In the genomic region with DNA sequence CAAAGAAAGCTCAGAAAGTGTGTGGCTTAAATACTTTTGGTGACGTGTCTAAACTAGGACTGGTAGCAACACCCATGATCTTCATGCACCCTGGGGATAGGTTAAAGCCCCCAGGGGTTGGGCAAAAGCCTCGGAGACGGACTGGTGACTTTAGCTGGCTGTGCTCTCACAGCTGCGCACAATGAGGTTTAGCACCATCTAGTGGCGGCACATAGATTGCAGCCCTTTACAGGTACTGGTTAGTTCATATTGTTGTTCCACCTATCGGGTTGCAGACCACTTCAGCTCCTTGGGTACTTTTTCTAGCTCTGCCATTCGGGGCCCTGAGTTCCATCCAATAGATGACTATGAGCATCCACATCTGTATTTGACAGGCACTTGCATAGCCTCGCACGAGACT, we compare ENCODE assay signal across 12 mouse cellular contexts. TPM values are rescaled to one million over a fixed set of nuclear protein-coding genes. Genes with fewer than 3 reads are reported as not detected.
A peak's percentile ranks its signal among the peaks of the same experiment; 100 is the strongest.
DNase-seq lines count a peak whose midpoint lies in the region; ATAC-seq and TF ChIP-seq lines count a peak whose summit lies in the region.
"Not testable (repeated sequence)": the region's sequence is repeated elsewhere in the genome, so short reads cannot be mapped to it uniquely, and the experiment has no call there.
"Had no signal": no experiment of that assay in that cellular context is flagged by ENCODE, and none has a peak within 500 bp of the region (broad histone marks: within the 10 kb centered on the region; RNA-seq: fewer than 3 reads in every experiment).

No protein-coding gene starts in this region.

- H3K27me3 ChIP-seq in embryonic facial prominence, embryonic 10.5 days (replicated peaks; ENCODE audit: low read depth, poor library complexity, severe bottlenecking); heart, postnatal 0 days (ENCODE audit: control insufficient read depth, insufficient read depth, low read length); liver, adult 2 months (ENCODE audit: control insufficient read depth, insufficient read depth, low read length); thymus, adult 2 months (ENCODE audit: control insufficient read depth, insufficient read depth, low read length): not testable (repeated sequence)

- not testable (repeated sequence) for H3K79me2 ChIP-seq in liver, adult 2 months (ENCODE audit: control insufficient read depth, insufficient read depth, low read length)

- TF ChIP-seq EP300 in heart, postnatal 0 days (IDR thresholded peaks at IDR 0.05; ENCODE audit: low read depth), result not testable (repeated sequence)

- not testable (repeated sequence) for H3K4me1 ChIP-seq in bone marrow, adult 2 months (ENCODE audit: control insufficient read depth, insufficient read depth, low read length); embryonic facial prominence, embryonic 10.5 days; heart, postnatal 0 days (ENCODE audit: control insufficient read depth, insufficient read depth); liver, adult 2 months (ENCODE audit: control insufficient read depth, insufficient read depth, low read length); thymus, adult 2 months (replicated peaks; ENCODE audit: control insufficient read depth, insufficient read depth, low read length)

- ATAC-seq in heart, postnatal 0 days (ENCODE audit: insufficient read depth, low read depth), result not testable (repeated sequence)

- not testable (repeated sequence) for H3K9me3 ChIP-seq in embryonic facial prominence, embryonic 10.5 days; heart, postnatal 0 days (replicated peaks; ENCODE audit: control insufficient read depth, low read length)

- peak; percentile 53 for TF ChIP-seq CTCF in bone marrow, adult 2 months (IDR thresholded peaks at IDR 0.05; ENCODE audit: control insufficient read depth, insufficient read depth, low read length)
- peak; percentile 48 for TF ChIP-seq CTCF in heart, postnatal 0 days (IDR thresholded peaks at IDR 0.05; ENCODE audit: low read depth)
- peak; percentile 61 for TF ChIP-seq CTCF in liver, adult 2 months (IDR thresholded peaks at IDR 0.05; ENCODE audit: low read depth, low read length)
- not testable (repeated sequence) for TF ChIP-seq CTCF in thymus, adult 2 months (IDR thresholded peaks at IDR 0.05; ENCODE audit: borderline replicate concordance, control insufficient read depth, extremely low read depth, insufficient read depth, low read length, poor library complexity)

- not testable (repeated sequence) for H3K9ac ChIP-seq in heart, postnatal 0 days (replicated peaks; ENCODE audit: low read depth, low read length); liver, adult 2 months (ENCODE audit: low read depth, low read length)

- not testable (repeated sequence) for H3K27ac ChIP-seq in bone marrow, adult 2 months (ENCODE audit: control insufficient read depth, insufficient read depth, low read depth, low read length, poor library complexity); embryonic facial prominence, embryonic 10.5 days (replicated peaks); heart, postnatal 0 days (ENCODE audit: low read depth); liver, adult 2 months (replicated peaks; ENCODE audit: insufficient read depth, low read depth, low read length); thymus, adult 2 months (ENCODE audit: control insufficient read depth, insufficient read depth, low read length)

- not testable (repeated sequence) for TF ChIP-seq POLR2A in bone marrow, adult 2 months (IDR thresholded peaks at IDR 0.05; ENCODE audit: borderline replicate concordance, control insufficient read depth, low read depth, low read length); liver, adult 2 months (IDR thresholded peaks at IDR 0.05; ENCODE audit: extremely low read depth, insufficient read depth, low read length); thymus, adult 2 months (IDR thresholded peaks at IDR 0.05; ENCODE audit: control insufficient read depth, extremely low read depth, insufficient read depth, low read length, poor library complexity)

- 48% methylated on average over 8 of the region's 9 CpGs for WGBS in bone marrow, adult 2 months
- 67% methylated on average over 8 of the region's 9 CpGs for WGBS in embryonic facial prominence, embryonic 10.5 days
- 62% methylated on average over 5 of the region's 9 CpGs for WGBS in heart, postnatal 0 days
- WGBS in liver, adult 2 months, result 53% methylated on average over 8 of the region's 9 CpGs
- WGBS in thymus, adult 2 months, result 52% methylated on average over 8 of the region's 9 CpGs

- peak; percentile 29 for DNase-seq in CD4-positive, CD25-positive, alpha-beta regulatory T cell, adult 2 months (ENCODE audit: low read depth, low spot score)
- peak; percentile 49 for DNase-seq in embryonic facial prominence, embryonic 10.5 days (ENCODE audit: low spot score)
- DNase-seq in heart, postnatal 0 days (ENCODE audit: low spot score), result not testable (repeated sequence)
- DNase-seq in kidney, postnatal 36 days, result peak; percentile 8 to 73
- peak; percentile 23 for DNase-seq in liver, adult 2 months (ENCODE audit: extremely low read depth, low read depth, low spot score)
- DNase-seq in neural tube, embryonic 10.5 days (ENCODE audit: extremely low spot score, low spot score), result peak; percentile 24
- DNase-seq in thymus, adult 2 months, result peak; percentile 11

- H3K4me3 ChIP-seq in bone marrow, adult 2 months (replicated peaks; ENCODE audit: control insufficient read depth, low read depth, low read length); embryonic facial prominence, embryonic 10.5 days; heart, postnatal 0 days (ENCODE audit: low read depth, low read length); liver, adult 2 months (ENCODE audit: insufficient read depth, low read depth, low read length); thymus, adult 2 months (ENCODE audit: control insufficient read depth, insufficient read depth, low read length): not testable (repeated sequence)

- H3K4me2 ChIP-seq in heart, postnatal 0 days (ENCODE audit: low read depth, low read length), result not testable (repeated sequence)

- not testable (repeated sequence) for H3K36me3 ChIP-seq in embryonic facial prominence, embryonic 10.5 days (replicated peaks); heart, postnatal 0 days (replicated peaks; ENCODE audit: control insufficient read depth, insufficient read depth, low read length); liver, adult 2 months (ENCODE audit: control insufficient read depth, insufficient read depth, low read length); thymus, adult 2 months (ENCODE audit: control insufficient read depth, insufficient read depth, low read length)

RNA-seq across cellular contexts. Expression of a gene that starts 27.9 kb away (rescaled TPM):
- polyA plus RNA-seq in bone marrow, adult 2 months (2011; ENCODE audit: insufficient read depth, insufficient read length, low replicate concordance, missing spikeins), result not detected in 2 replicates
- not detected in 2 replicates for polyA plus RNA-seq in embryonic facial prominence, embryonic 10.5 days (2016; fragmentation: Nextera tagmentation; extraction: Ambion mirVana)
- total RNA-seq in heart, postnatal 0 days (2014; rRNA removed; ENCODE audit: low replicate concordance), result not detected in 2 replicates
- polyA plus RNA-seq in heart, postnatal 0 days (2015; fragmentation: Nextera tagmentation; extraction: Ambion mirVana), result not detected in 2 replicates
- total RNA-seq in liver, adult 2 months (2014; rRNA removed), result not detected in 2 replicates
- not detected in 2 replicates for polyA plus RNA-seq in liver, adult 2 months (2012; rRNA removed)
- polyA plus RNA-seq in thymus, adult 2 months (2012; rRNA removed), result not detected in 2 replicates
- total RNA-seq: gastrocnemius, postnatal 4 days had no signal
- polyA plus RNA-seq: liver, embryonic 15.5 days; neural tube, embryonic 13.5 days; stomach, embryonic 16.5 days had no signal
